Mouse (Mus musculus): ENCODE measurements around the gene Psma6. TPM values are rescaled to one million over a fixed set of nuclear protein-coding genes. Genes with fewer than 3 reads are reported as not detected.
"Not testable (repeated sequence)": the region's sequence is repeated elsewhere in the genome, so short reads cannot be mapped to it uniquely, and the experiment has no call there.

Gene Psma6
- total RNA-seq, 2 experiments from 2014 or later = 240 to 247 TPM

- DNase-seq (ENCODE audit: low spot score in 2 of 2) = no peak
Observed at GRCm38 (mm10) chr12:55389132-55390081, 5.4 kb downstream of the Psma6 start.

GRCm38 (mm10) chr12:55392120-55392519, 8.1 kb downstream of the Psma6 start:
- no peak for DNase-seq (ENCODE audit: low spot score in 2 of 2)

GRCm38 (mm10) chr12:55392733-55393577, 8.9 kb downstream of the Psma6 start:
- no peak for DNase-seq (ENCODE audit: low spot score in 2 of 2)

- DNase-seq (ENCODE audit: low spot score in 2 of 2) = not testable (repeated sequence)
Observed at GRCm38 (mm10) chr12:55395601-55396000, 11.6 kb downstream of the Psma6 start.

DNA sequence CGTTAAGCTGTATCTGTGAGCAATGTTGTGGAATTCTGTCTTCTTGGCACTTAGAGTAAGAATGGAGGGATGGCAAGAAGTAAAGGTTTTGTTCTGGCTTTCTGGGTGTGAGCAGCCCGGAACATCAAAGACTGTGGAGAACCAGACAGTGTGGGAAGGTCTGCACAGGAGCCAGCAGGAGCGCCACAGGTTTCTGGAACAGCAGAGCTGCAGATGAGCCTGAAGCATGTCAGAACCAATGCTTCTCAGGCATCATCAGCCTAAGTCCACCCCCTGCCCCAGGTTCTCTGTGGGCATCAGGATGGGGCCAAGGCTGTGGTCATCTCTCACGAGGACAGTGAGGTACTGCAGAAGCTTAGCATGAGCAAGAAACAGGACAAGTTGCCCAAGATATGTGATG, 12.5 kb downstream of the Psma6 start:
- DNase-seq (ENCODE audit: low spot score in 2 of 2) = no peak

DNA sequence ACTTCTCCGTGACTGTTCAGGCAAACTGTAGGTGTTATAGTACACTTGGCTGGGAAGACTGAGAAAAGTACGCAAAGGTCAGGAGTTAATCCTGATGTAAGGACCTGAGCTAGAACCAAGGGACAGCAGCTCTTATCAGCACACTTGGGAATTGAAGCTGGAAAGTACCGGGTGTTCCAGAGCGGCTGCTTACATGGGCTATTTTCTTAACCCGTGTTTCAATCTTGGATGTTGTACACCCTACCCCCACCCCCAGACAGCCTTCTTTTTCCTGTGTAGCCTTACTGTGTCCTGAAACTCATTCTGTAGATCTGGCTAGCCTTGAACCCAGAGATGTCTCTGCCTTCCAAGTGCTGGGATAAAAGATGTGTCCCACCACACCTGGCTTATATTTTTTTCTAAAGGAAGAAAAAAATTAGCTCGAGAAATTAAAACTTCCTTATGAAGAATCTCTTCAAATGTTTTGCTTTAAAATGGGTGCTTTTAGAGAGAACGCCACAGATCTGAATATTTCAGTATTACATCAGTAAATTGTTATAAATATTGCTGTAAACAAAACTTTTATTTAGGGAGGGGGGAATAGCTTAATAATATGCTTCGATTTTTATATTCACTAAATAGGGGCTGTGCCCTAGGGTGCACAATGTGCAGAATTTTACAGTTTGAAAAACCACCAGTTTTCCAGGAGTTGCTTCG, 13.7 kb downstream of the Psma6 start:
- DNase-seq (ENCODE audit: low spot score in 2 of 2) = no peak

DNA sequence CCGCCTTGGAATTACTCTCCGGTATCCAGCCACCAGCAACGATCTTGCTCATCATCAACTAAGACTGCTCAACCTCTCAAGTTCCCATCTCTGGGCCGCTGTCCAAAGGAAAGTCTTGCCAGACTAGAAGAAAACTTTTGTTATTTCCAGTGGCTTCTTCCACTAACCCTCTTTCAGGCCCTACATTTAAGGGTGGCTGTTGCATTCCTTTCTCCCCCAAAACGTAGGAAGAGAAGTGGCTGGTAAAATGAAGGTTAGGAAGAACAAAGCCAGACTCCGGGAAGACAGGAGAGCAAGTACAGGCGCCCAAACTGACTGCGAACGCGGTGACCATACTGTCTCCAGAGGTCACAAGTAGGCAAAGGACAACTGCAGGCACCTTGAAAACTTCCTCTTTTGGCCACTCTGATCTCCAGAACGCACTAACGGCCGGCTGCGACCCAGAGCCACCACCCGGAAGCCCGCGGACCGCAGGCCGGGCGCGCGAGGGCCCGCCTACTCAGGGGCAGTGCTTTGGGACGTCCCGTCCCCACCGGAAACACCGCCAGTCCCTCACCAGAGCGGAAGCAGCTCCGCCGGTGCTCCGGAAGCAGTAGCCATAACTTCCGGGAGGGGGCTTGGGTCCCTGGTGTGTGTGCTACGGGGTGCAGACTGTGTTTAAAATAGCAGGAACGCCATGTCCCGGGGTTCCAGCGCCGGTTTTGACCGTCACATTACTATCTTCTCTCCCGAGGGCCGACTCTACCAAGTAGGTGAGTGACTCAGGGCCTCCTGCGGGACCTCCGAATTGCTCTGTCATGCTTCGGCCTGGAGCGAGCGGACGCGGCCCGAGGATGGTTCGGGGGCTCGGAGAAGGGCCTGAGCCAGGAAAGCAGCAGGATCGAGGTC, 14.5 kb downstream of the Psma6 start:
- peak; percentile 80 to 92 for DNase-seq (ENCODE audit: low spot score in 2 of 2)

DNA sequence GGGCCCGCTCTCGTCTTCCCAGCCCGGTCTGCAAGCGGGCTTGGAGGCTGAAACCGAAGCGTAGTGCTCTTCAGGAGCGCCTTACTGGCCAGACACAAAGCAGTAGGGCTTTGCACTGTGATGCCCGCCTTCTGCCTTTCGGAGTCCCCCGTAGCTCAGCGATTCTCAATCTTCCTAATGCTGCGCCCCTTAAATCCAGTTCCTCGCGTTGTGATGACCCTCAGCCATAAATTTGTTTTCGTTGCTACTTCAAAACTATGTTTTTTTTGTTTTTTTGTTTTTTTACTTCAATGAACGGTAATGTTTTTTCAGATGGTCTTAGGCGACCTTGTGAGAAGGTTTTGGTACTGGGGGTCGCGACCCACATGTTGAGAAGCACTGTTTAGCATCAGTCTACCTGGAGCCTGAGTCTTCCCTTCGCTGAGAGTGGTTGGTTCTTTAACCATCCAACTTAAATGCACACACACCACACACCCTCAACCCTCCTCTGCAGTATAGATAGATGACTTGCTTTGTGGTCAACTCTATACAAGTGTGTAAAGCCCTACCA, 15.2 kb downstream of the Psma6 start:
- no peak for DNase-seq (ENCODE audit: low spot score in 2 of 2)

GRCm38 (mm10) chr12:55407888-55408287, 23.9 kb downstream of the Psma6 start:
- DNase-seq (ENCODE audit: low spot score in 2 of 2) = no peak

- DNase-seq (ENCODE audit: low spot score in 2 of 2) = no peak
Observed at GRCm38 (mm10) chr12:55415255-55415654, 31.2 kb downstream of the Psma6 start.

DNA sequence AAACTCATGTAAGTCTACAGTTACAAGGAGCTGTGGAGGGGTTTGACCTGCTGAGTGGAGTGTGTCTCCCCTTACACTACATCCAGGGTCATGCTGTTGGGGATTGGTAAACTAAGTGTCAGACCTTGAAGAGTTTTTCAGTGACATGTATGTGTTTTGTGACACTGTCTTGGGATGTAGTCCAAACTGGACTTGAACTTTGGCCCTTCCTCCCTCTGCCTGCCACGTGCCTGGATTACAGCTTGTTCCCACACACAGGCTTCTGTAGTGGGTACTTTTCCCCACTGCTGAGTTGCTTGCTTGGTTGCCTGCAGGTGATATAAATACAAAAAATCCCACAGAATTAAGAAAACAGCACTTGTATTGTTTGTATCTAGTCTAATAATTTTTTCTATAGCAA, 31.7 kb downstream of the Psma6 start:
- no peak for DNase-seq (ENCODE audit: low spot score in 2 of 2)

GRCm38 (mm10) chr12:55420220-55420619, 36.2 kb downstream of the Psma6 start:
- no peak for DNase-seq (ENCODE audit: low spot score in 2 of 2)

DNA sequence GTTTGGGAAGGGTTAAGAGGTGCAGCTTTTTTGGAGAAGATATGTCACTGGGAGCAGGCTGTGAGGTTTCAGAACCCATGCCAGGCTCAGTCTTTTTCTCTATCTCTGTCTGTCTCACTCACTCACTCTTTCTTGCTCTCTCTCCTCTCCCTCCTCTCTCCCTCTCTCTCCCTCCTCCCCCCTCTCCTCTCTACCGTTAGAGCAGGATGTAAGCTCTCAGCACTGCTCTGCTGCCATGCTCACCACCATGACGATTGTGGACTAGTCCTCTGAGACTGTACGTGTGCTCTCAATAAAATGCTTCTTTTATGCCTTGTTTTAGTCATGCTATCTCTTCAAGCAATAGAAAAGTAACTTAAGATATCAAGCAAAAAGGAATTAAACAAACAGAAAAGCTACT, 38.0 kb downstream of the Psma6 start:
- DNase-seq (ENCODE audit: low spot score in 2 of 2) = no peak

DNA sequence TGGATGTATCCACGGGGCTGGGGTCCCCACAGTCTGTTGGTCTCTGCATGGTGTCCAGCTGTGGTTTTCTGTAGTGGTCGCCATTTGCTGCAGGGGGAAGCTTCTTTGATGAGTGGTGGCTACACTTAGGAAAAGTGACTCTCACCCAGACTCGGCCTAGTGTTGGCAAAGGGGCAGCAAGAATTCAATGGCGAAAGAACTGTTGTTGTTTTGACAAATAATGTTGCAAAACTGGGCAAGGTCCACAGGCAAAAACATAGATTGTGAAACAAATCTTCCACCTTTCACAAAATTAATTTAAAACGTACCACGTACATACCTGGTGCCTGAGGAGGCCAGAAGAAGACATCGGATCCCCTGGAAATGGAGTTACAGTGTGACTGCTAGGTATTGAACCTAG, 42.3 kb downstream of the Psma6 start:
- no peak for DNase-seq (ENCODE audit: low spot score in 2 of 2)

GRCm38 (mm10) chr12:55429201-55429600, 45.2 kb downstream of the Psma6 start:
- no peak for DNase-seq (ENCODE audit: low spot score in 2 of 2)

DNA sequence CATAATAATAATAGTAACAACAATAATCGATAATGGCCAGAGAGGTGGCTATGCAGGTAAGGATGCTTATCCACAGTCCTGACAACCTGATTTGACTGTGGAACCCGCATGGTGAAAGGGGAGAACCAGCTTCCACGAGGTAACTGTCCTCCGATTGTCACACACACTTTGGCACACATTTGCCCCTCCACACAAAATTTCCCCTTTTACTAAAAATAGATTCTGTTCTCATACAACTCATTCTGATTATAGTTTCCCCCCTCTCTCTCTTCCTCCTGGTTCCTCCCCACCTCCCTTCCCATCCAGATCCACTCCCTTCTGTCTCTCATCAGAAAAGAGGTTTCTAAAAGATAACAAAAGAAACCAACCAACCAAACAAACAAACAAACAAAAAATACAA, 45.9 kb downstream of the Psma6 start:
- DNase-seq (ENCODE audit: low spot score in 2 of 2) = no peak

DNA sequence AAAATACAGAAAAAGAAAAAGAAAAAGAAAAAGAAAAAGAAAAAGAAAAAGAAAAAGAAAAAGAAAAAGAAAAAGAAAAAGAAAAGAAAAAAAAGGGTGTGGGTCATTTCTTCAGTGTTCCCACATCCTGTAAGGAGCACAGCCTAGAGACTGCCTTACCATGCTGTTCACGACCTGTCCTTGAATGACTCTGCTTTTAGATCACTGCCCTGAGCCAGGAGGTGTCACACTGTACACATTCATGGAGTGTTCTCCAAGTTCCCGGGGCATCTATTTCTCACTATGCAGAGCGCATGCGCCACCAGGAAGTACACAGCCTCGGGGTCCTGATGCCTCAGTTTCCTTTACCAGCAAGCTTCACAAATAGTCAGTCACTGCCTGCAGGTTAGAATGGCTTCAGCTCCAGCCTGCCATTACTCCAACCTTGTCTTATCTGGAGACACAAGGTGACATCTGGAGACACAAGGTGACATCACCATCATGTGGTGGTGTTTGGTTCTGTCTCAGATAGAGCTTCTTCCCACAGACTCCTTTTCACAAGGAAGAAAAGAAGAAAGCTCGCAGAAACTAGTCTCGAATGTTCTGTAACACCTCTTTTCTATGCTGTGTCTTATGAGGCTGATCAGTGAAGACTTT, 48.4 kb downstream of the Psma6 start:
- no peak for DNase-seq (ENCODE audit: low spot score in 2 of 2)

GRCm38 (mm10) chr12:55432920-55433284, 48.9 kb downstream of the Psma6 start:
- DNase-seq (ENCODE audit: low spot score in 2 of 2) = no peak

DNA sequence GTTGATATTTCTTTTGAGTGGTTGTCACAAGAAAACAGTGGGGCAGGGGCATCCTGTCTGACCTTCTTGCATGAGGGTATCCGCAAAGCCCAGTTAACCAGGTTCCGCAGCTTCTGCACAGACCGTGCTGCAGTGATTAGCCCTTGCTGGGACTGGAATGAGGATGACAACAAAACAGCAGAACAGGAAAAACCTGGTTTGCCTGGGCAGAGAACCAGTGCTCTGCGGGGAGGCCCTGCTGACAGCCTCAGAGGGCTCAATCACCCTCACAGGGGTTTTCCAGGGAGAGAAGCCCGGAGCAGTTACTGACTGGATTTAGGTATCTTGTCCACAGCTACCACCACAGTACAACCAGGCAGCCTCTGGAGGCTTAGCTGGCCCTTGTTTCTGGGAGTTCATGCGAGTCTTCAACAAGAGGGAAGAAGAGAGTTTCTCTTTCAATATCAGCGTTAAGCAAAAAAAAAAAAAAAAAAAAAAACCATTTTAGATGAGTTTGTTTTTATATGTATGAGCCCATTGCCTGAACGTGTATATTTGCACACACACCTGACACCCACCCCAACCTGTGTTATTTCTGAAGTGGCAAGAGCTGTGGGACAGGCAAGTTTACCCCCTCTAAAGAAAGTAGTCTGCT, 49.9 kb downstream of the Psma6 start:
- DNase-seq (ENCODE audit: low spot score in 2 of 2) = no peak
